Mouse (Mus musculus): ENCODE data around the gene Zc3h7b.

Zc3h7b gene

DNA sequence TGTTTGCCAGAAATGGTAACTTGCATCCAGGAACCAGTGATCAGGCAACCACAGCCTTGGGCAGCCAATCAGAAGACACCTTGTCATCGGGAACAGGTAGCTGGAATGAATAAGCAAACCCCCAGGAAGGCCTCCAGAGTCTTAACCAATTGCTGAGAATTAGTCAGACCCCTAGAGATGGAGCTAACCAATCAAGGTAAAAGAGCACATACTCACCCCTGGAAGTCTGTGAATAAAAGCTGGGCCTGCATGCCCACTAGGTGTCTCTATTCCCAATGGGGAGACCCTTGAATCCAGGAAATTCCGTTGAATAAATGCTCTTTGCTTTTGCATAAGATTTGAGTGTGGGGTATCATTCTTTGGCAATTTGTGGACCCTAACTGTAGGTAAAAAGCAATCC lies 4.9 kb upstream of the Zc3h7b start:
- DNase-seq (ENCODE audit: low read depth), result peak; percentile 62

- peak; percentile 48 for DNase-seq (ENCODE audit: low read depth)
These were observed 2.5 kb upstream of the Zc3h7b start for GRCm38 (mm10) chr15:81742368-81742767.

GRCm38 (mm10) chr15:81745601-81746114 lies 801 bp downstream of the Zc3h7b start:
- DNase-seq (ENCODE audit: low read depth), result peak; percentile 66

- no peak for DNase-seq (ENCODE audit: low read depth)
These were observed 4.9 kb downstream of the Zc3h7b start for GRCm38 (mm10) chr15:81749742-81750141.

GRCm38 (mm10) chr15:81753669-81754068 lies 8.8 kb downstream of the Zc3h7b start:
- no peak for DNase-seq (ENCODE audit: low read depth)

DNA sequence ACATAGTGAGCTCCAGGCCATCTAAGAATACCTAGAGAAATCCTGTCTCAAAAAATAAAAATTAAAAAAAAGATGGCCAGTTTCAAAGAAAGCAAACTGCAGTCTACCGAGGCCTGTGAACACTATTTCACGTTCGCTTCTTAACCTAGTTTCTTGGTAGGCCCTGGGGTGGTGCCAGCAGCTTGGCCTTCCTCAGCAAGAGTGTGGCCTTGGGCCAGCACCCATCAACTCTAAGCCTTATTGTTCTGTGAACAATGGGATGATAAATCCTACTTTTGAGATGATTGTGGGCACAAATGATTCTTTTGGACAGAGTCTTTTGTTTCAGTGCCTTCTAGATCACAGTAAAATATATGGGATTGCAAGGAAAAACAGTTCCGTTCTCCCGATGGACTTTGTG lies 13.8 kb downstream of the Zc3h7b start:
- no peak for DNase-seq (ENCODE audit: low read depth)

GRCm38 (mm10) chr15:81759542-81759941 lies 14.7 kb downstream of the Zc3h7b start:
- DNase-seq (ENCODE audit: low read depth), result no peak

DNA sequence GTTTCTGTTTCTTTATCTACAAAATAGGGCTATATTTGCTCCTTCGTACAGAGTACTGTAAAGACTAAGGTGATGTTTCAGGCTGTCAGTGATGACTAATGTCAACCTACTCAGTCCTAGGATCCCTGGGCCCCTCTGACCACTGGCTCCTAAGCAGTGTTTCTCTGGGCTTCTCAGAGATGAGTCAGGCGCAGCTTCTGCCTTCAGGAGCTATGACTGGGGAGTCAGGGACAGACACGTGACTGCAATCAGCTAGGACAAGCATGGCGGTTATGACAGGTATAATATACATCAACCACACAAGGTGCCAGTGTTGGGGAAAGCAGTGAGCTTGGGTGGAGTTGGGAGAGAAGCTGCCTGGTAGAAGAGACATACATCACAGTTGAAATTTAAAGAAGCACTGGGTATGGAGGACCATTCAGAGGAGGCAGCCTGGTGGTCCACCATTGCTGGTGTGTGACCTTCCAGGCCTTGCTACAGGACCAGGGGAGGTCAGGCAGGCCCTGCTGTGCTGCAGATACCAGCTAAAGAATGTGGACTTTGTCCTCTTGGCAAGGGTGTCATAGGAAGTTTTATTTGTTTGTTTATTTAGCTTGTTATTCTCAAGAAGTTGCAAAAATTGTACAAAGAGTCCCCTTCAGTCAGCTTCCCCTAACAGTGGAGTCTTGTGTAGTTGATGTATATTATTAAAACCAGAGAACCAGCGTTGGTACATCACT lies 15.7 kb downstream of the Zc3h7b start:
- peak; percentile 22 for DNase-seq (ENCODE audit: low read depth)

- no peak for DNase-seq (ENCODE audit: low read depth)
These were observed 16.5 kb downstream of the Zc3h7b start for GRCm38 (mm10) chr15:81761381-81761780.

DNA sequence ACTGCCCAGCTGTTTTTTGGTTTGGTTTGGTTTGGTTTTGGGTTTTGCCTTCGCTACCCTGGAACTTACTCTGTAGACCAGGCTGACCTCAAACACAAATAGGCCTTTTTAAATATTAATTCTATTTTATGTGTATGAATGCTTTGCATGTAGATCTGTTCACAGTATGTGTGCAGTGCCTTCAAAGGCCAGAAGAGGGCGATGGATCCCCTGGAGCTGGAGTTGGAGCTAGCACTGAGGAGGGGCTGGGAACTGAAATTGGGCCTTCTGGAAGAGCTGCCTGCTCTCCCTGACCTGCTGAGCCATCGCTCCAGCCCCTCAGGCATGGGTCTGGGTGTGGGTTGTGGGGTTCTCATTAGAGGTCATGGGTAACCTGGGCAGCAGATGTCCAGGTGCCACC lies 17.1 kb downstream of the Zc3h7b start:
- DNase-seq (ENCODE audit: low read depth), result no peak

- no peak for DNase-seq (ENCODE audit: low read depth)
These were observed 19.7 kb downstream of the Zc3h7b start for GRCm38 (mm10) chr15:81764573-81764972.

DNA sequence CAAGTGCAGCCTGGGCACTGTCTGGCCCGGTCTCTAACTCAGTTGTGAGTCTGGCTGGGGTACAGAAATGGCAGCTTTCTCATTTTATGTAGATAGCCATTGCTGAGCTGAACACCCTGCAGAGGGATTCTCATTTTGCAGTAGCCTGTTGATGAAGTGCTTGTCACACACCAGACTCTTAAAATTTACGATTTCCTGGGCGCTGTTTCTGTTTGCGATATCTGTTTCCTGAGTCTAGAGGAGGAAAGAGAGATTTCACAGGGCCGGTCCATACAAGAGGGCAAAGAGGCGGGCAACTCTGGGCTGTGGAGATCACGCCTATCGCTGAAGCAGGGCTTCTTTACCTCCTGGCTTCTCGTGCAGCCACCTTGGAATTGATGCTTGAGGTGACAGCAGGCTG lies 20.8 kb downstream of the Zc3h7b start:
- no peak for DNase-seq (ENCODE audit: low read depth)

DNA sequence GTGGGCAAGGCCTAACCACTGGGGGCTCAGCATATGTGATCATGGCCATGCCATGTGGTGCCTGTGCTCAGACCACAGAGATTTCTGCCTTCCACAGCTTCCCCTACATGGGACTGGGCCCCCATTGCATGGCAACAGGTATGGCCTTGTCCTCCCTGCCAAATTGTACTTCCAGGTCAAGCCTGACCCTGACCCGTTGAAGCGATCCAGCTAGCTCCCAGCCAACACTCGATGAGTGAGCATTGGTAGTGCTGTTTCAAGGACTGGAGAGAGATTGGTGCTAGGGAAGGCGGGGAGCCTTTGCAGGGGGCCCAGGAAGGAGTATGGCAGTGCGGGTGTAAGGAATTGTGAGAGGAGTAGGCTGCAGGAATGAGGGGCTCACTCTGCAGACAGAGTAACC lies 21.6 kb downstream of the Zc3h7b start:
- no peak for DNase-seq (ENCODE audit: low read depth)

GRCm38 (mm10) chr15:81769037-81769436 lies 24.2 kb downstream of the Zc3h7b start:
- no peak for DNase-seq (ENCODE audit: low read depth)

- DNase-seq (ENCODE audit: low read depth), result no peak
These were observed 27.7 kb downstream of the Zc3h7b start for GRCm38 (mm10) chr15:81772431-81773120.

DNA sequence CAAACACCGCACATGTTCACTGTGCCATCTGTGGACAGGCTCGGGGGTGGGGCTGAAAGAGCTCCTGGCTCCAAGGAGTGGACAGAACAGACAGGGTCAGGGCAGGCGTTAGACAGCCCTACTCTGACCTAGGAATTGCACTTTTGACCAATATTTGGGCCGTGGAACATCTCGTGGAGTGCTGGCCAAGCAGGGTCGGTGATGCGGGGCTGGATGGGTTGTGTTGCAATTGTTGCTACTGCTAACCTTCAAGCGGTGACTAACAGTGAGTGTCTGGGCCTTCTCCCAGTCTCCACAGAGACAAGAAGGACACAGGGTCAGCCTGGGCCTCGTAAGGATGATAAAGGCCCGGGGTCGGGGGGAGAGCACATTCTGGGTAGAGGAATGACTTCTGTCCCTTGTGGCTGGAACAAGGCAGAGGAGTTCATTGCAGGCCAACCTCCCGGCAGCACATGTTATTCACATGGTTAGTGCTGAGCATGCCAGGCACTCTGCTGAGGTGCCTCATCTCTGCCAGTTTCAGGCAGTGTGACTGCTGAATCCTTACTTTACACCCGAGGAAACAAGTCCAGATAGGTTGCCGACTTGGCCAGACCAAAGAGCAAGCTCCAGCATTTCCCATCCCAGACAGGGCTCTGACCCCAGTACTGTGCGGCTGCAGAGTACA lies 29.8 kb downstream of the Zc3h7b start:
- DNase-seq (ENCODE audit: low read depth), result peak; percentile 51

GRCm38 (mm10) chr15:81776631-81777422 lies 32.0 kb downstream of the Zc3h7b start:
- DNase-seq (ENCODE audit: low read depth), result no peak

DNA sequence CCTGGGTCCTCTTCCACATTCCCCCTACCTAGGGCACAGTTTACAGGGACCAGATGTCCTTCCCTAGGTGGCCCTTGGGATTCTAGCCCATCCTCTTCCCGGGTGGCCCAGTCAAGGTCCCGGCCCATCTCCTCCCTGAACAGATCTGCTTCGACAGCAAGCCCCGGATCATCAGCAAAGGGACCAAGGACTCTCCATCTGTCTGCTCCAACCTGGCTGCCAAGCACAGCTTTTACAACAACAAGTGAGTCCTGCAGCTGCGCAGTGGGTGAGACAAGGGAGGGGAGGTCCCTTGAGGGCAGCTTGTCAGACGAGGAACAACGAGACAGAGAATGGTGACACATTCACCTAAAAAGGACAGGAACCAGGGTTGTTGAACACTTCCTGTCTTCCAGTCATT lies 37.0 kb downstream of the Zc3h7b start:
- no peak for DNase-seq (ENCODE audit: low read depth)

- peak; percentile 46 for DNase-seq (ENCODE audit: low read depth)
These were observed 39.9 kb downstream of the Zc3h7b start for GRCm38 (mm10) chr15:81784762-81785161.

DNA sequence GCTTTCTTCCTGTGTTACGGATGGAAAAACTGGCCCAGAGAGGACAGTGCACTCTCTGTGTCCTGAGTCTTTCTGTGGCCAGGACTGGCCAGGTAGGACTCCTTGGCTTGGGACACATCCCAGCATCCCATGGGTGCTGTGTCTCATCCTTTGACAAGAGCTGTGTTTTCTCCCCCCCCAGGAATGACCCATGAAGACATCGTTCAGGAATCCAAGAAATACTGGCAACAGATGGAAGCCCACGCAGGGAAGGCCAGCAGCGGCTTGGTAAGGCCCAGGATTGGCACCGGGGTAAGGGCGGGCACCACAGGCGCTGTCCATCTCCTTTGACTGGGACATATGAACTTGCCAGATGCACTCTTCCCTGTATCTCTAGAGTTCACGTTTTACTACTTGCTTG lies 40.8 kb downstream of the Zc3h7b start:
- DNase-seq (ENCODE audit: low read depth), result no peak

DNA sequence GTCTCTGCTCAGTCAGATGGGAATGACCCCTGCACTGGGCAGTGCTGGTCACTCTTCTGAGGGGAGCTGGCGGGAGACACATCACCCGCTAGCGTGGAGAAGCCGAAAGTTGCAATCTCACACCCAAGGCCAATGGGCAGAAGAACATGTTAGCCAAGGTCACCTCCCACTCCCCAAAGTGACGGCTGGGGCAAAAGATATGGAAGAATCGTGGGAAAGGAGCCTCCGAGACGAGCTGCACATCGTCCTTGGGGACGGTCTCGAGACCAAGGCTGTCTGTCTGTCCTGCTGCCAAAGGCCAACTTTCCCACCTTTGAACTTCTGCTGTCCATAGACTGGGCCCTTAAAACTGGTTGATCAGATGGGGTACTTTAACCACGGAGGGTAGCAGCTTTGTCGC lies 42.7 kb downstream of the Zc3h7b start:
- DNase-seq (ENCODE audit: low read depth), result no peak

GRCm38 (mm10) chr15:81792444-81792843 lies 47.6 kb downstream of the Zc3h7b start:
- no peak for DNase-seq (ENCODE audit: low read depth)
